Mouse (Mus musculus): ENCODE measurements around the gene Ralgps1.
A peak's percentile ranks its signal among the peaks of the same experiment; 100 is the strongest.
"Not testable (repeated sequence)": the region's sequence is repeated elsewhere in the genome, so short reads cannot be mapped to it uniquely, and the experiment has no call there.

The Ralgps1 gene

GRCm38 (mm10) chr2:33360564-33360963 lies 10.7 kb downstream of the Ralgps1 start:
- no peak for DNase-seq

- DNase-seq, result no peak
Observed at GRCm38 (mm10) chr2:33359184-33359583, 12.1 kb downstream of the Ralgps1 start.

DNA sequence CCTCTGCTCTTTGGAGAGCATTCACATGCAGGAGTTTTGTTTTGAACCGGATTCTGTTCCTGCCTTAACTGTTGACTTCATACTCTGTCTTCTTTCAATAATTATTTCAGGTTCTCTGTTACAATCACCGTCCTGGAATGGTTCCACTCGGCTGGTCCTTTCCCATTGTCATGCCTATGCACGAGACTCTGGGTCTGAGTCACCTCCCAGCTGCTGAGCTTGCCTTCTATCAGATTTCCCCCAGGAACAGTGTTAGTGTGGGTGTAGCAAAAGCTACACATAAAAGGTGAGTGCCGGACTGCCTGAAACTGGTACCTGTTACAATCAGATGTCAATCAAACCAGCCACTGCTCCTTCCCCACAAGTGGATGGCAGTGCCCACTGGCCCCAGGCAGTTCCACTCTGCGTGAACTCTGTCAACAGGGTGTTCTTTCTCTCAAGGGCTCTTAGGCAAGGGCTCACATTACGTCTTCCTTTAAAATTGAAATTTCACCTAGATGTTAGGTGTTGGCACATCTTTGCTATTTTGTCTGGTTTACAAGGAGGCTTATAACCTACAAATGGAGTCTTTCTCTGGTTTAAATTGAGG lies 13.9 kb downstream of the Ralgps1 start:
- no peak for DNase-seq

GRCm38 (mm10) chr2:33355558-33355957 lies 15.7 kb downstream of the Ralgps1 start:
- DNase-seq, result no peak

- DNase-seq, result no peak
Observed at GRCm38 (mm10) chr2:33353432-33353831, 17.9 kb downstream of the Ralgps1 start.

DNA sequence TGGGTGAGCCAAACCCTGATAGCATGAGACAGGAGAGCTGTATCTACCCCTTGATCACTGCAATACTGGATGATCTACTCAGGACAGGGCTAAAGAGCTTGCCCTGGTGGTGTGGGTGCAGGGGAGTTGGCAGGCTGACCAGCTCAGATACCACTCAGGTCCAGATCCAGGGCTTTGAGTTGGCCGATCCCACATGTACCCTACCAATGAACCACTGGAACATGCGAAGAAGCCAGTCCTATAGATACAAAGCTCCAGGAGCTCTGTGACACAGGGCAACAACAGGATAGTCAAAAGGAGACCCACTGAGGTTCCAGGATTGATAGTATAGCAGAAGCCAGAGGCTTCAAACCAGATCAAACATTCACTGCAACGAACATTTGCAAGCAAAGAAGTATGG lies 19.8 kb downstream of the Ralgps1 start:
- no peak for DNase-seq

DNA sequence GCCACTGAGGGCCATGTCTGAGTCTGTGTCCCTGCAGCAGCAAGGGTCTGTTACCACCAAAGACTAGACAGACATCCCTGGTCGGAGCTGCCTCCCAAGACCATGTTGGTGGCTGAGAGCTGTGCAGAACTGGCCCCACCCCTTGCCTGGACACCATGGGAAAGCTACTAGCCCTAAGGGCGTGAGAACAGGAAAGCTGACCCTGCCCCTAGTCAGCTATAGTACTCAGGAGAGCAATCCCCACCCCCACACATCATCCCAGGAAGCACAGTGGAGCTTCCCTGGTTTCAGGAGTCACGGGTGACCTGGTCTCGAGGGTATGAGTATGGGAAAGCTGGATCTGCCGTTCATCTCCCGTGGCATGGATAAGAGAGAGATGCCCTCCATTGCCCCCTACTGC lies 20.4 kb downstream of the Ralgps1 start:
- DNase-seq, result no peak

DNA sequence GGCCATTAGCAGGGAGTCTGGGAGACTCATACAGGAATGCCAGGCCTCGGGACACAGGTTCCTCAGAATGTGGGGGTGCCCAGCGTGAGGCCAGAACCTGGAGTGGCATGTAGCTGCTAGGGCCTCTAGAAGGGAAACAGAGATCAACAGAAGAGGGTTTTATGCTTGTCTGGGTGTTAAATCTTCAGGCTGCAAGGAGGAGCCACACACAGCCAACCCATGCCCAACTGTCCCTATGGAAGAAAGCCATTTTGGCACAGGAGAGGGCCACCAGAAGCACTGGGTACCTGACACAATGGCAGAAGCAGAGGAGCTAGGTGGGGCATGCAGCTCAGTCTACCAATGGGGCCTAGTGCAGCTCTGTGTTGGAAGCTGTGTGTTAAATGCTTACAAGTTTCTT lies 21.7 kb downstream of the Ralgps1 start:
- no peak for DNase-seq

GRCm38 (mm10) chr2:33349081-33349480 lies 22.2 kb downstream of the Ralgps1 start:
- DNase-seq, result peak; percentile 88

DNA sequence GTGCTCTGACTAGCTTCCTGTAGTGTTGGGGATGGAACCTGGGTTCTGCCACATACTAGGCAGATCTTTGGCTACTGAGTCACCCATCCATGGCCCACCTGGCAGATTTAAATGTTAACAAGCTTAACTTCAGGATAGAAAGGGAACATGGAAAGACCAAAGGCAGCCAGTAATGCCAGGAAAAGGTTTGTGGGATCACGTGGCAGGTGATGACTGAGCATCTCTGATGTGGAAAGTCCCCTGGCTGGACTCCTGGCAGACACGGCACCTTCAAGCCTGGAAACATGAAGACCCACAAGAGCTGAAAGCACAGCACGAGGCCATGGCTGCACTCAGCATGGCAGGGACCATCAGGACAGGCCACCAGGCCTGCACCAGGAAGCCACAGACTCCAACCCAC lies 23.0 kb downstream of the Ralgps1 start:
- DNase-seq, result no peak

- DNase-seq, result peak; percentile 80
Observed at GRCm38 (mm10) chr2:33347607-33348006, 23.7 kb downstream of the Ralgps1 start.

DNA sequence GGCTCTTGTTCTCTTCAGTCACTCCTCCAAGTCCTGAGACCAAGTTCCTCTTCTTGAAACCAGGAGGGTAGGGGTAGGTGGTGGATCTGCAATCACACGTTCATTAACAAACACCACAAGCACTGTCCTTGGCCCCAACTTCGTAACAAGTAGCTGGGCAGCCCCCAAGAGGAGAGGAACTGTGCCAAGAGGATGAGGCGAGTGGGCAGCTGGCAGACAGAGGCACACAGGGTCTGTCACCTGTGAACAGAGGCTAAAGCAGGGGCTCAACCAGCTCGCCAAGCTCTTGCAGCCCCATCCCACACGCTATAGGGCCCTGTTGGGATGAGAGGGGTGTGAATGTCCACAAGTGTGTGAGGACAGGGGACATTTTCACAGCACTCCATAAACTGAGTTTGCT lies 24.5 kb downstream of the Ralgps1 start:
- DNase-seq, result no peak

DNA sequence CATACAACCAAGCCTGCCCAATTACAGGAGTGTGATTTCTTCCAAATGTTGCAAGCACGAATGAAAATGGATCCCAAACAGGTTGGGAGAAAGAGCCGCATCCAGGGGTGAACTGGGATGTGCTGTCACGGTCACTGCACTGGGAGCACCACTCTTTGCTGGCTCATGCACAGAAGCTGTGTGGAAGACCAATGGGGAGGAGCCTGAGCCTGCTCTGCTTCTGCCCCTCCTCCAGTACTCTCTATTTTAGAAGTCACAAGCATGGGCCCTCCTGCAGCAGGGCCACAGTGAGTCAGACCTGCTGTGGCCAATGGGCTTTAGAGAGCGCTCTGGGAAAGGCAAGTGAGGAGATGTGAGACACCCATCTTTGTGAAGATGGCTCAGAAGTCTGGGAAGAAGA lies 25.3 kb downstream of the Ralgps1 start:
- DNase-seq, result no peak

DNA sequence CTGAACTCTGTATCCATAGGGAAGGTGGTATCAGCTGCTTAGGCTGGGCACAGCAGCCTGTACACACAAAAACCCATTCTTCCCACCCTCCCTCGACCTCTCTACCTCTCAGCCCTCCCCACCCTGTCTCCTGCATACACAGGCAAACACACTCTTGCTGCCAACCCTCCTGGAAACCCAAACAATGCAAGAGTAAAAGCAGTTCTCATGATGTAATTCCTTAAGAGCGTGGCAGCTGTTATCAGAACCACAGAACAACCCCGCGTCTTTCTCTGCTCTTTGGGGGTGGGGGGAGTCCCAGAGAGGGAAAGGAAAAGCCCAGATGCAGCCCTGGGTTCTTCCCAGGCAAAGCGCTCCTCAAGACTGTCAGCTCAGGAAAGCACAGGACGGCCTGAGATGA lies 25.8 kb downstream of the Ralgps1 start:
- DNase-seq, result peak; percentile 27

- DNase-seq, result no peak
Observed at GRCm38 (mm10) chr2:33343413-33343812, 27.9 kb downstream of the Ralgps1 start.

- DNase-seq, result no peak
Observed at GRCm38 (mm10) chr2:33342148-33342547, 29.1 kb downstream of the Ralgps1 start.

DNA sequence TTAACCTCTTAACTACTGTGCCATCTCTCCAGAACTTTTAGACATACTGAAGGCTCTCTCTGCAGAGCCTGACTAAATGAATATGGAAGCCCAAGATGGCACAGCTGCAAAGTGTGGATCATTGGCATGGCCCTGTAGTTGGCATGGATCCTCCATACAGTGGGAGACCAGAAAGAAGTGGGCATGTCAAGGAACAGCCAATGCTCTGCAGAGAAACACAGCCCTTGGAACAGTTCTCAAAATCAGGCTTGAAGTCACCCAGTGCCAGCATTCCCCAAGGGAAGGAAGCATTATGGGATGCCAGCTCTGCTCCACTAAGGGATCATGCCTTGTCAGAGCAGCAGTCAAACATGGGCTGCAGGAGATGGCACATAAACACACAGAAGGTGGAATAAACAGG lies 35.5 kb downstream of the Ralgps1 start:
- no peak for DNase-seq

DNA sequence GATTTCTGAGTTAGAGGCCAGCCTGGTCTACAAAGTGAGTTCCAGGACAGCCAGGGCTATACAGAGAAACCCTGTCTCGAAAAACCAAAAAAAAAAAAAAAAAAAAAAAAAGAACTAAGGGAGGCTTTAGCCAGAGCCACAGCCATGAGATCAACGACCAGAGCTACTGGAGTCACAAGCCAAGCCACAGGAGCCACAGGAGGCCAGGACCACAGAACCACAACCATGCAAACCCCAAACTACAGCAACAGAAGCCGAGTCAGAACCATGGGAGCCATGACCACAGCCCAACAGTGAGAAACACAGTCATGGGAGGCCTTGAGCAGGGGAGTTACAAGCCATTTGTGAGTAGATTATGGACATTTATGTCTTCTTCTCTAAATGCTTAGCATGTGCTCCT lies 41.7 kb downstream of the Ralgps1 start:
- no peak for DNase-seq

- peak; percentile 54 for DNase-seq
Observed at GRCm38 (mm10) chr2:33328941-33329340, 42.3 kb downstream of the Ralgps1 start.

- peak; percentile 70 for DNase-seq
Observed at GRCm38 (mm10) chr2:33325359-33325758, 45.9 kb downstream of the Ralgps1 start.

DNA sequence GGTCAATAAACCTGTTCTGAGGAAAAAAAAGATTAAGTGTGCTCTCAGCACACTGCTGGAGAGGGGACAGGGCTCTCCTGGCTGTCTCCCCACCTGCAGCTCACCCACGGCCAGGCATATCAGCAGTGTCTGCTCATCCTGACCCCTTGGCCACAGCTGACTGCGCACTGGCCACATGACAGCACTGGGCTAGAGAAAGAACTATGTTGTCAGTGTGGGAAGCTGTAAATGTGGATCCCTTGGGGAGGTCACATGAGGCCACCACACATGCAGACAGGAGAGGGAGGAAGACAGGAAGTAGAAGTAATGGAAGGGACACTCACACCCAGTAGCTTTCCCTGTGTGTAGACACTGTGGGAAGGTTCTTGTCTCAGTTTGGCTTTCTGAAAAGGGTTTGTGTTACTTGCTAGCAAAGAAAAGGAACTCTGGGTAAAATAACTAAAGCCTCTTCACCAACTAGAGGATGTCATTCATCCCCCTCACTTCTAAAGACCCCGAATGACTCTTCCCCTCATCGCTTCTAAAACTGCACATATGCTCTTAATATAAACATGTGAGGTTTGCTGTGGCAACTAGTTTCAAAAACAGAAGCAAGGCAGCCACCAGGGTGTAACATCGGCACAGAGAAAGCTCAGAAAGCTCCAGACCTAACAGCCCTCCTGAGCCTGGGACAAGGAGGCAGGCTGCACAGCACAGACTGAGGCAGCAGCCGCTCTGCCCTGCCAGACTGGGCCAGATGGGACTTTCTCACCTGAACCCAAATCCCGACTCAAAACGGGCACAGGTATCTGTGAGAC lies 47.3 kb downstream of the Ralgps1 start:
- DNase-seq, result no peak

DNA sequence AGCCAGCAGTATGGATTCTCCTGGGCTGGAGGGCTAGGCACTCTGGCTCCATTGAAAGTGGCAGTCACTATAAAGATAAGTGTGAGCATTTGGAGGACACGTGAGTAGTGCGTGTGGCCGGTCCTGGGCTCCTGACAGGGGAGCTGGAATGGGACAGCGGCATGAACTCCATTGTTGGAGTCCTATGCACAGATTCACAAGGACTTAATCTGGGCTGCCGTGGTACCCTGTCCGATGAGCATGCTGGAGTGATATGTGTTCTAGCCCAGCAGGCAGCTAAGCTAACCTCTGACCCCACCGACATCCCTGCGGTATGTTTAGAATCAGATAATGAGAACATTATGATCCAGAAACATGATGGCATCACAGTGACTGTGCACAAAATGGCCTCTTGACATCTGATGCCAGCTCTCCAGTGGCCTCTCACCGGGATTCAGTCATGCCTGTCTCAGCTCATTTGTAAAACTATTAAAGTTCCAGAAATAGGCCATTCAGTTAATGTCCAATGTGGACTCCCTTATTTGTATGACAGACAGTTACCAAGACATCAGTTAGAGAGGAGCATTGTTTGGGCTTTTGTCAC lies 48.2 kb downstream of the Ralgps1 start:
- not testable (repeated sequence) for DNase-seq

GRCm38 (mm10) chr2:33321641-33322040 lies 49.6 kb downstream of the Ralgps1 start:
- no peak for DNase-seq

DNA sequence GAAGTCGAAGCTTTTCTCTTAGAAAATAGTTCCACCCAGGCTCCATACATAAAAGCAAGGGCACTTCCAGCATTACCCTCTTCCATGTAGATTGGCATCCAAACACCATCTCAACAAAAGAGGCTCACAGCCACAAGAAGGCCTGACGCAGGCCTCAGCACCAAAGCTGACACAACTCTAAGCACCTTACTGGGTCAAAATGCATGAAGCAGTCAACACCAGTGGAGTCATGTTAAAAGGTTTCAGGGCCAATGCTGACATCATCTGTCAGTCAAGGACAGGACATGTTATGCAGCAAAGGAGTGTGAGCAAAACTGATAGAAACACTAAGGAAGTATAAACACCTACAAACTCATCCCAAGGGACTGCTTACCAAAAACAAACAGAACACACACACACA lies 50.3 kb downstream of the Ralgps1 start:
- no peak for DNase-seq

All from lung, postnatal 10 days (tissue).